Mouse (Mus musculus) stomach, embryonic 16.5 days (tissue): Measurements from ENCODE around the gene Cd164l2. TPM values are rescaled to one million over a fixed set of nuclear protein-coding genes. Genes with fewer than 3 reads are reported as not detected.

Experiments
- ATAC-seq: fragments of 200-750 bp; cut with Nextera tagmentation; 2 replicates; pipeline ENCODE4 v1.8.0; 2017; ENCODE audit warnings: moderate number of reproducible peaks, moderate TSS enrichment; ENCODE audit not compliant: insufficient read depth, low FRiP score
- H3K27ac ChIP-seq: fragments of 300-500 bp; sonication (generic); 2 replicates; pipeline ENCODE4 v1.5.1; 2014; ENCODE audit warnings: low read length
- H3K27me3 ChIP-seq: fragments of 300-500 bp; sonication (generic); 2 replicates; pipeline ENCODE4 v1.6.1; 2014; ENCODE audit warnings: low read length, control low read depth, mixed read lengths; ENCODE audit not compliant: control insufficient read depth, insufficient read depth
- H3K36me3 ChIP-seq: fragments of 300-500 bp; sonication (generic); 2 replicates; pipeline ENCODE4 v1.6.1; 2014; ENCODE audit warnings: low read length; ENCODE audit not compliant: control insufficient read depth, insufficient read depth
- H3K4me1 ChIP-seq: fragments of 300-500 bp; sonication (generic); 2 replicates; pipeline ENCODE4 v1.6.1; 2014; ENCODE audit warnings: low read length, control low read depth, mixed read lengths; ENCODE audit not compliant: control insufficient read depth, insufficient read depth
- H3K4me2 ChIP-seq: fragments of 300-500 bp; sonication (generic); 2 replicates; pipeline ENCODE4 v1.6.1; 2014; ENCODE audit warnings: low read depth, low read length, mixed read lengths
- H3K4me3 ChIP-seq: fragments of 300-500 bp; sonication (generic); replicated peaks from 2 replicates; pipeline ENCODE4 v1.5.1; 2014; ENCODE audit warnings: mild to moderate bottlenecking, low read length
- H3K9ac ChIP-seq: fragments of 300-500 bp; sonication (generic); 2 replicates; pipeline ENCODE4 v1.6.1; 2014; ENCODE audit warnings: low read length
- H3K9me3 ChIP-seq: fragments of 300-500 bp; sonication (generic); replicated peaks from 2 replicates; pipeline ENCODE4 v1.6.1; 2016; ENCODE audit warnings: low read length, control low read depth; ENCODE audit not compliant: control insufficient read depth
- WGBS: fragments of 180-500 bp; shearing (Covaris S2); extraction: QIAGEN DNeasy Blood & Tissue Kit; methylation state at CpG from one replicate; pipeline ENCODE4 v1.1.7; 2014; 5-methylcytosine and 5-hydroxymethylcytosine counted together
- polyA plus RNA-seq: library from polyadenylated mRNA; unstranded; fragments of >200 nt; fragmentation: Nextera tagmentation; extraction: Ambion mirVana; gene quantifications from 2 replicates; pipeline ENCODE4 v1.2.1, GENCODE M21; 2015

Gene Cd164l2
- polyA plus RNA-seq, 1 experiment from 2014 or later, result 9.2 TPM

DNA sequence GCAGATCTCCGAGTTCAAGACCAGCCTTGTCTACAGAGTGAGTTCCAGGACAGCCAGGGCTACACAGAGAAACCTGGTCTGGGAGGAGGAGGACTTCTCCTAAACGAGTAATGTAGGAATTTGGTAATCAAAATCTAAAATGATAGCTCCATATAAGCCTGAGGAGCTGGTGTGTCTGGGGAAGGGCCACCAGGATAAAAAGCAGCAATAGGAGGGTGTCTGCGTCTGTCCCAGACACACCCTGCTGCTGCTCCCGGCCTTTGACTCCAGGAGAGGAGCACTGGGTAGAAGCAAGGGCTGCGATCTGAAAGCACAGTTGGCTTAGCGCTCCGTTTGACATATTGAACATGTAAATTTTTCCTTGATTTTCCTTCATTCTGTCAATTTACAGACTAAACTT, 36.7 kb upstream of the Cd164l2 start:
- Histone ChIP-seq H3K4me2 (no peak overlapping the region), H3K4me1 (peaks cover 48% of the 10 kb centered on the region), H3K4me3 (no peak overlapping the region), H3K9me3 (no peaks in the 10 kb centered on the region), H3K9ac (no peak overlapping the region), H3K27me3 (no peaks in the 10 kb centered on the region), H3K36me3 (peaks cover 3% of the 10 kb centered on the region), H3K27ac (peak overlapping the region; percentile 65)
- ATAC-seq, result no peak
- WGBS, result 53% methylated on average over 7 of the region's 7 CpGs

DNA sequence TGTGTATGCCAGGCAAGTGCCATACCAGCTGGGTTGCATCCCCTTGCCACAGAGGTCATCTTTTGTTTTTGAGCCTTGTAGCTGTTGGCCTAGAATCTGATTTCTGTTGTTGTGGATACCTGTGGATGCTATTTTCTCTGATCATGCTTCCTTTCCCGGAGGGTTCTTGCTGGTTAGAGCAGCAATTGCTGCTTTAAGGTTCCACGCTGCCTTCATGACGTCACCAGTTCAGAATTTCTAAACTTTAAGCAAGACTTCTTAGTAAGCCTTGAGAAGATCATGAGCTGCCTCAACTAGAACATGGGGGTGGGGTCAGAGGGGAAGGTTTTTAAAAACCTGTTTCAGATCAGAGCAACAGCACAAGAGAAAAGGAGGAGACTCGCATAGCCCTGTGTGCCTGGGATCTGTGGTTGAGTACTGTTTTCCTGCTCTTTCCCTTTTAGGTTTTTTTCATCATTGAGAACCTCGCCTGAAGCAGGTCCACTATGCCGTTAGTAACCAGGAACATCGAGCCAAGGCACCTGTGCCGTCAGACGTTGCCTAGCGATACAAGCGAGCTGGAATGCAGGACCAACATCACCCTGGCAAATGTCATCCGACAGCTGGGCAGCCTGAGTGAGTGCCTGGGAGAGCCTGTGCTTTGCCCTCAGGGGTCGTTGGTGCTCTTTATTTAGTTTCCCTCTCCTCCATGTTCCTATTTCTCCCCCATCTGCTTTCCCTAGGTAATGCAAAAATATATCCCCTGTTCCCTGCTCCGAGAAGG, 35.8 kb upstream of the Cd164l2 start:
- H3K4me3 ChIP-seq, result no peak overlapping the region
- H3K9me3 ChIP-seq, result no peaks in the 10 kb centered on the region
- peaks cover 3% of the 10 kb centered on the region for H3K36me3 ChIP-seq
- peak overlapping the region; percentile 65; the same call in 1 of the 2 replicates for H3K27ac ChIP-seq
- no peak for ATAC-seq
- WGBS, result 36% methylated on average over 14 of the region's 14 CpGs
- no peak overlapping the region for H3K9ac ChIP-seq
- H3K27me3 ChIP-seq, result no peaks in the 10 kb centered on the region
- H3K4me1 ChIP-seq, result peaks cover 44% of the 10 kb centered on the region
- no peak overlapping the region for H3K4me2 ChIP-seq

DNA sequence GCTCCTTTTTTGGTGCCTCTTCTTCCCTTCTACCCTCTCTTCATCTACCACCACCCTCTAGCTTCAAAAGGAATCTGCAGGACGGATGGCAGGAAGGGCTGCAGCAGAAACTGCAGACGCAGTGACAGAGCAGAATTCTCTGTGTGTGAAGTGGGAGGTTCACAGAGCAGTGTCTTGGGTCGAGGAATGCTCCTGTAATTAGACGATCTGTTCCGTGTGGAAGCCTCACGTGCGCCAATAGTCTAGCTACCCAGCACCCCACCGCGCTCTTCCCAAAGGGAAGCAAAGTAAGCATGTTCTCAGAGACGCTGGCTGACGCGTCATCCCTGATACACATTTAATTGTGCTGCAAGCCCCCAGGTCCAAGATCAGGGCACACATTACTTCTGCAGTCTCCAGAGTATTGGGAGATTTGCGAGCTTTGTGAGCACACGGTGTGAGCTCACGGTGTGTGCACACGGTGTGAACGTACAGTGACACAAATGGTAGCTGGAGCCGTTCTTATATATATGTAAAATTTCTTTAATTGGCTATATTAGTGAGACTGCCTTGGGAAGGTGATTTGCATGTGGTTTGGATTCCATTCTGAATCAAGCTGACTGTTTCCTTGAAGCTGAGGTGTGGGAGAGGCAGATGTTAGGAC, 35.0 kb upstream of the Cd164l2 start:
- H3K27ac ChIP-seq, result peak overlapping the region; percentile 65; the same call in 1 of the 2 replicates
- H3K36me3 ChIP-seq, result peaks cover 3% of the 10 kb centered on the region
- H3K4me1 ChIP-seq, result peaks cover 41% of the 10 kb centered on the region
- no peaks in the 10 kb centered on the region for H3K9me3 ChIP-seq
- no peak overlapping the region for H3K9ac ChIP-seq
- no peak for ATAC-seq
- no peak overlapping the region for H3K4me3 ChIP-seq
- H3K27me3 ChIP-seq, result no peaks in the 10 kb centered on the region
- no peak overlapping the region for H3K4me2 ChIP-seq
- 76% methylated on average over 18 of the region's 18 CpGs for WGBS

GRCm38 (mm10) chr4:133178305-133178704, 33.6 kb upstream of the Cd164l2 start:
- H3K4me2 ChIP-seq, result no peak overlapping the region
- peaks cover 3% of the 10 kb centered on the region for H3K36me3 ChIP-seq
- H3K9ac ChIP-seq, result no peak overlapping the region
- no peak for ATAC-seq
- H3K4me1 ChIP-seq, result peaks cover 37% of the 10 kb centered on the region
- H3K4me3 ChIP-seq, result no peak overlapping the region
- WGBS, result 58% methylated on average over 5 of the region's 5 CpGs
- H3K9me3 ChIP-seq, result no peaks in the 10 kb centered on the region
- 0 out of 2 replicates have a peak overlapping the region, but pooled peaks have one; percentile 1 for H3K27ac ChIP-seq
- no peaks in the 10 kb centered on the region for H3K27me3 ChIP-seq

DNA sequence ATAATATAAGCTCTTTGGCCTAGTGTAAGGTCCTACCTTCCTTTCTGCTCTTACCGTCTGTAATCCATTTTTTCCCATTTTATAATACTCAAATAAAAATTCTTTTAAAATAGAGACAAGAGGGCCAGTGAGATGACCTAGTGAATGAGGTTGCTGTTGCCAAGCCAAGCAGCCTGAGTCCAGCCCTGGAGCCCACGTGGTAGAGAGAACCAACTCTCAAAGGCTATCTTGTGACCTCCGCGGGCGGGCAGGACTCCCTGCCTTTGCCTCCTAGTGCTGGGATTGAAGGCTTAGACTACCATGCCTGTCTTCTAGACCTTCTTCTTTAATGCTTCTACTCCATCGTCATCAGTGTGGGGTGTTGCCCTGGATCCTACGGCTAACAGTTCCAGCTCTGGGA, 32.7 kb upstream of the Cd164l2 start:
- Histone ChIP-seq H3K9ac (no peak overlapping the region), H3K9me3 (no peaks in the 10 kb centered on the region), H3K36me3 (peaks cover 3% of the 10 kb centered on the region), H3K27ac (no peak overlapping the region), H3K4me2 (no peak overlapping the region), H3K4me1 (peaks cover 41% of the 10 kb centered on the region), H3K27me3 (no peaks in the 10 kb centered on the region), H3K4me3 (no peak overlapping the region)
- no peak for ATAC-seq
- 92% methylated on average over 7 of the region's 7 CpGs for WGBS

- Histone ChIP-seq H3K9me3 (no peaks in the 10 kb centered on the region), H3K4me1 (peaks cover 35% of the 10 kb centered on the region), H3K27me3 (no peaks in the 10 kb centered on the region), H3K27ac (peak overlapping the region; percentile 98; the same call in 1 of the 2 replicates), H3K36me3 (peaks cover 7% of the 10 kb centered on the region), H3K9ac (no peak overlapping the region), H3K4me2 (no peak overlapping the region), H3K4me3 (no peak overlapping the region)
- 83% methylated on average over 8 of the region's 8 CpGs for WGBS
- ATAC-seq, result no peak
Measured at GRCm38 (mm10) chr4:133182439-133183033, 29.4 kb upstream of the Cd164l2 start.

GRCm38 (mm10) chr4:133184031-133184897, 27.7 kb upstream of the Cd164l2 start:
- ATAC-seq, result no peak
- Histone ChIP-seq H3K4me2 (peak overlapping the region; percentile 23), H3K4me1 (peaks cover 29% of the 10 kb centered on the region), H3K4me3 (no peak overlapping the region), H3K27me3 (no peaks in the 10 kb centered on the region), H3K36me3 (peaks cover 14% of the 10 kb centered on the region), H3K9me3 (no peaks in the 10 kb centered on the region), H3K27ac (peak overlapping the region; percentile 98), H3K9ac (peak overlapping the region; percentile 59)
- 50% methylated on average over 14 of the region's 14 CpGs for whole genome bisulfite sequencing

DNA sequence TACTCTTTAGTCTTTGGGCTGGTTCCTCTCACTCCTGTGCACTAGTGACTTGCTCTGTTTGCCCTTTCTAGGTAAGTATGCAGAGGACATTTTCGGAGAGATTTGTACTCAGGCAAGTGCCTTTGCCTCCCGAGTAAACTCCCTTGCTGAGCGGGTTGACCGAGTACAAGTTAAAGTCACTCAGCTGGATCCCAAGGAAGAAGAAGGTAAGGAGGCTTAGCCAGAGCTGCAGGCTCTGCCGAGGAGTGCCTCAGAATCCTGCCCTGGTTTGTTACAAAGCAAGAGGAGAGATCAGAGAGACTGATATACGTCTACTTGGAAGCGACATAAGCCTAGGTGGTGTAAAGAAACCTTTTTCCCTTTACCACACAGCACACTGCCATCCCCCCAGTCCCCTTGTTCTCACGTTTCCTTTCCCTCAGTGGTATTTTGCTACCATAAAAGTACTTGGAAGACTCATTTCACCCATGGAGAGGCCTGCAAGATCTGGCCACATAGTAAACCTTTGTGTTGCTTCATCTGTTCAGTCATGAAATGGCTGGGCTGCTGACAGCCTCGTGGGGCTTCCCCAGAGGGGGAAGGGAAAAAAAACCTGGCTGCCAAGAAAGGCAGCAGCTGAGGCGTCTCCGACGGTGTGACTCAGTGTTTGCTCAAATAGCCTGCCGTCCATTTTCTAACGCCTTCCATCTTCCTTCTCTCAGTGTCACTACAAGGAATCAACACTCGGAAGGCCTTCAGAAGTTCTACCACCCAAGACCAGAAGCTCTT, 26.8 kb upstream of the Cd164l2 start:
- Histone ChIP-seq H3K4me2 (peak overlapping the region; percentile 23), H3K9me3 (no peaks in the 10 kb centered on the region), H3K4me3 (no peak overlapping the region), H3K4me1 (peaks cover 29% of the 10 kb centered on the region), H3K36me3 (peaks cover 21% of the 10 kb centered on the region), H3K27ac (peak overlapping the region; percentile 98), H3K27me3 (no peaks in the 10 kb centered on the region), H3K9ac (peak overlapping the region; percentile 59)
- 23% methylated on average over 15 of the region's 15 CpGs for WGBS
- peak; percentile 90 for ATAC-seq
